Mouse (Mus musculus) inflammation-experienced regulatory T-cells, adult 6 months (primary cell): Measurements from ENCODE around the gene Stk33. TPM values are rescaled to one million over a fixed set of nuclear protein-coding genes. Genes with fewer than 3 reads are reported as not detected.
"Not testable (repeated sequence)": the region's sequence is repeated elsewhere in the genome, so short reads cannot be mapped to it uniquely, and the experiment has no call there.

Source experiments
- ATAC-seq: one replicate; pipeline ENCODE4 v1.8.0; 2017
- polyA plus RNA-seq, 3 experiments: library from polyadenylated mRNA; unstranded; fragments of 100-300 nt; shearing (Covaris generic); gene quantifications; one replicate each; pipeline ENCODE4 v1.2.1; 2017

Stk33 gene
- not detected for polyA plus RNA-seq

DNA sequence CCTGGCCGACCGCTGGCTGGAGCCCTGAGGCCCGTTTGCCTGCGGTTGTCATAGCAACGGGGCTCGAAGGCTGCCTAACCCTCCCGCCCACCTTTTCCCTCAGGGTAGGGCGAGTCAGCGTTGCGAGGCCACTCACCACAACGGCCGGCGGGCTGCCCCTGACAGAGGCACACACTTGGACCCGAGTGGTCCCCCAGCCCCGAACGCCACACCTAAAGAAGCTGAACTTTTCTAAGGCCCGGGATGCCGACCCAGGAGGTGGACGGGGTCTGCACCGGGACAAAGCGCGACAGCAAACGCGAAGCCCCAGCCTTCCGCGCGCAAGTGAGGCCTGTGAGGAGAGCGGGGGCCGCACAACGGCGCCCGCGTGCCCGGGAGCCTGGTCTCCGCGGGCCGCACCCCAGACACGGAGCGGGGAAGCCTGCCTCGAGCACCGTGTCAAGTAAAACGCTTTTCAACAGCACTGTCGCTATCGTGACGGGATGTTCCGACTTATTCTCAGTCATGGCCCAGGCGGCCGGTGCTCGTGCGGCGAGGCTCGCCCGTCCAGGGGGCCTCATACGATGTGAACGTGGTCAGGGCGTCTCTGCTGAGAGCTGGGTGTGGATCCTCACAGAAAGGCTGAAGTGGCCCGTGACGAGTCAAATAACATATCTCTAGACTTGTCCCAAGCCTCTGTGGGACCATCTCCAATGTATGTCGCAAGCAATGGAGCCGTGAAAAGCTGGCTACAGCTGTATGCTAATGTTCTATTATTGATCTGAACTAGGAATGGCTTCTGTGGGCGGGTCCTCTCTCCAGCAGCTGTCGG is at the start of gene Stk33:
Gene Stk33 (minus strand): TSS at position 301 of the 811 bp plus-strand sequence.
- ATAC-seq: no peak

DNA sequence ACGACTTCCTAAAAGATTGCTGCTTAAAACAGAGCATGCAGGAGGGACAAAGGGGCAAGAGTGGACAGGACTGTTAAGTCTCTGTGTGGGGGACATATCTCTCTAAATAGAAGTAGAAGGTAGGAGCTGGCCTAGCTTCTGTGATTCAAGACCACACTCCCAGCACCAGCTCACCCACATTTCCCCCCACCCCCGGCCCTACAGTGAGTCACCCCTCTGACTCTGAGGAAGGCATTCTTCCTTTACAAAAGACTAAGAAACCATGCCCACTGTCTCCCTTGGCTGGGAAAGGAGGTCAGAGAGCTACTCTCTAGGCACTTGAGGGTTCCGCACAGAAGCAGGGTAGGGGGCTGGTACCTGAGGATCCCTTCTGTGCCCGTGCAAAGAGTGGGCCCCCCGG is 45.3 kb upstream of the Stk33 start:
- no peak for ATAC-seq

DNA sequence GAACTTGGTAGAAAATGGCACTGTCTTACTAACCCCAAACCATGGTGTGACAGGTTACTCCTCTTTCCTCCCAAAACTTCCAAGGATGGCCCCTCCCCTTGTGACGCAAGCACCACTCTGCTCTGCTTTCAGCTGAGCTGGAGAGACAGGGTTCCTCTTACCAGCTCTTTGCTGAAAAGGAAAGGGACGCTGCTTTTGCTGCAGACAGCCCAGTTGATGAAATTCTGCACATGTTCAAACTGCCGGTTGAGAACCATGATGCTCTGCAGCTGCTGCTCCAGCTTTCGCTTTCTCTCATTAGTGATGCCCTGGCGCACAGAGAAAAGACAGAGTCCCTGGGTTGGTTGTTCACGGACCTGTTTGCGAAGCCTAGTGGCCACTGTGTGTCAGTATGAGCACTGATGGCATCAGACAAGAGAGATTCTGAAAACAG is 41.9 kb upstream of the Stk33 start:
- ATAC-seq: no peak

DNA sequence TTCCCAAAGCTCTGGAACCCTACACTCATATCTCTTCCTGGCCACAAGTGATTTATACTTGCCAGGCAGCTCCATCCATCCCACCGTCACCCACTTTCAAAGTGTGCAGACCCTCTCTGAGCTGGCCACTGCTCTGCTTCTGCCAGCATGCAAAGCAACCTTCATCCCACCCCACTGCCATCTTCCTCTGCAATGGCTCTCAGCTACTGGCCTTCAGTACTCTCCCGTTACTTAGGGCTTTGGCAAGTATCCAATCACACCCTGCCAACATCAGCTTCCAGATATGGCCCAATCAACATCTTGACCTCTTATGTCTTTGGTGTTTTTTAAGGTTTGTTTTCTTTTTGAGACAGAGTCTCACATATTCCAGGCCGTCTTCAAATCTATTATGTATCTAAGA is 39.0 kb upstream of the Stk33 start:
- ATAC-seq: no peak

GRCm38 (mm10) chr7:109470700-109471099 is 31.8 kb upstream of the Stk33 start:
- ATAC-seq: no peak

DNA sequence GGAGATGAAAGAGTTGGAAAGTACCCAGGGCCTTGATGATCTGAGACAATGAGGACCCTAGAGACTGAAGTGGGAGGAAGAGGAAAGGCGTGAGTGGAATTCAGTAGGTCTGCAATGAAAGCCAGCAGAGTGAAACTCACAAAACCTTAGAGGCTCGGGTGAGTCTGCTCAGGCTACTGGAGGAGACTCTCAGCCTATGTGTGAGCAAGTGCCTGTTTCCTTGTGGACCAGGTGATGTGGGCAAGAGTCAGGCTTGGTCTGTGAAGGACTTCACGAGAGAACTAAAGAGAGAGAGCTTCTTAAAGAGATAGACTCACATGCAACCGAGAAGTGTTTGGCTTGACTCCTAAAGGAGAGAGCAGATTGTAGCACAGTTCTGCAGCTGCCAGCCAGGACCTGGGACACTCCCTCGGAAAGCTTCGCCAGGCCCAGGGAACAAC is 29.4 kb upstream of the Stk33 start:
- ATAC-seq: no peak

- ATAC-seq: no peak
Observed at GRCm38 (mm10) chr7:109467591-109467990, 28.7 kb upstream of the Stk33 start.

GRCm38 (mm10) chr7:109460698-109461097 is 21.8 kb upstream of the Stk33 start:
- ATAC-seq: no peak

GRCm38 (mm10) chr7:109456563-109456962 is 17.7 kb upstream of the Stk33 start:
- no peak for ATAC-seq

GRCm38 (mm10) chr7:109455748-109456147 is 16.9 kb upstream of the Stk33 start:
- no peak for ATAC-seq

DNA sequence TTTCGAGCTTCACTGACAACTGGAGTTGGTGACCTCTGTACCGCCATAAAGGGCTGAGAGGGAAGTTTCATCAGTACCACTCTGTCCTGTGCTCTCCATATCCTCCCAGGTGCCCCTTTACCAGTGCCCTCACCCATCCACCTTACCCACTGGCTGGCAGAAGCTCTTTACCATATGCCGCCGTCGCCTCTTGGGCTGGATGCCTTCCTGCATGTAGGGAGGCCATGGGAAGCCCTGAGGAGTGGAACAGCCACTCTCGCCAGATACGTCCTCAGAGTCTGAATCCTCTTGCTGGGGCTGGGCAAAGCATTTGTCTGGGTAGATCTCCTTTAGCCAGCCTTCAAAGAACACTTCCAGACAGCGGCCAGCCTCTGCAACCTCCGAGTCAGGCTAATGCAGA is 16.0 kb upstream of the Stk33 start:
- no peak for ATAC-seq

DNA sequence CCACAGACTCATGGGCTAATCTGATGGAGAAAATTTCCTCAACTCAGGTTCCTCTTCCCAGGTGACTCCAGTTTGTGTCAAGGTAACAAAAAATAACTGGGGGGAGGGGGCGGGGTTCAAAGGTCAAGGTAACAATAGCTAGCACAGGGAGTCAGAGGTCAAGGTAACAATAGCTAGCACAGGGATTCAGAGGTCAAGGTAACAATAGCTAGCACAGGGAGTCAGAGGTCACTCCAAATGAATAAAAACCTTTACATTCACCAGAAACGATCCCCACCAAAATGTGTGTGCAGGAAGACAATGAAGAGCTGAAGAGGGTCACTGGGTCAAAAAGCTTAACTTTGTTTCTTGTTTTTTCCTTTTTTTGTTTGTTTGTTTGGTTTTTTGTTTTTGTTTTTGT is 9.2 kb upstream of the Stk33 start:
- ATAC-seq: no peak

DNA sequence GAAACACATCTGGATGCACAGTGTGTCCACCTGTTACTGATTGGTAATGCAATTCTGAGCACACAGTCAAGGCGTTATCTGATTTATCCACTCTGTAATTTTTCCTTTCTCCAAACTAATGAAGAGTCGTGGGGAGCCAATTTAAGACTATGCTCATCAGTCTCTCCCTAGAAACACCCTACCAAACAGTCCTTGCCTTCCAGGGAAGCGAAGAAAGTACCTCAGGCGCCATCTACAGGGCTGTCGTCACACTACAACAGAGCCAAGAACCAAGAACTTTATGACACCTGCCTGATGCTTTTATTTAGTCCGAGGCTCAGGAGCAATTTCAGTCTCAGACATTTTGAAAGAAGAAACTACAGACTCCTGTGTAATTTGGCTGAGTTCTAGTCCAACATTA is 6.1 kb upstream of the Stk33 start:
- no peak for ATAC-seq

- ATAC-seq: no peak
Observed at GRCm38 (mm10) chr7:109442739-109443138, 3.9 kb upstream of the Stk33 start.

DNA sequence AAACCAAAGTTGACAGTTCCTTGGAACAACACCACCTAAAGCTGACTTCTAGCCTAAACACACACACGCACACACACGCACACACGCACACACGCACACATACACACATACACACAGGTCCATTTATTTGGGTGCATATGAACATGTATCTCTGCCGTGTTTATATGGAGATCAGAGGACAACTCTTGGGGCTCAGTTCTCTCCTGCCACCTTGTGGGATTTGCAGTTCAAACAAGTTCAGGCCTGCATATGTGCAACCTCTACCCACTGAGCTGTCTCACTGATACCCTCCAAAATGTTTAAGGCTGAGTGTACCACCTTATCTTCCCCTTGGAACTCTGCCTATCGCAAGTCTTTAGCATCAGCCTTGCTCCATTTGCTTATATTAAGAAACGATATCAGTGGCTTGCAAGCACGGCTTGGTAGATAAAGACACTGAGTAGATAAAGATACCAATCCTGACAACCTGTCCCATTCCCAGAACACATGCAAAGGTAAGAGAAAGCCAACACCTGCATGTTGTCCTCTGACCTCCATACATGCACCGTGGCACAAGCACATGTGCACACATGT is 1.9 kb upstream of the Stk33 start:
- ATAC-seq: no peak

GRCm38 (mm10) chr7:109424422-109425159 is 14.3 kb downstream of the Stk33 start:
- no peak for ATAC-seq

DNA sequence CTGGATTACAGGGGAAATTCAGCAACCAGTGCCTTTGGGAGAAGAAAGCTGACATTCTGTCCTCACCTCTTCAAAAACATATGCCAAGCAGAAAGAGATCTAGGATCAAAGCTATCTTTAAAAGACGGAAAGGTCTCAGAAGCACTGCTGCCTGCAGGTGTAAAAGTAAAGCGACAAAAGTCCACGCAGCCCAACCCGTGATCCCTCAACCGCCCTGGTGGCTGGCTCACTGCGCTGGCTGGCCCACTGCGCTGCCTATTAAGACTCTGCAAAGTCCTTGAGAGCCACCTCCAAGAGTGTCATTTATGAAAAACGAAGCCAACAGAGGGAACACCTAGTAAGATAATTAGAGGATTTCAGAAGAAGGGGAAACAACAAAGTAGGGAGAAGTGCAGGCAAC is 16.1 kb downstream of the Stk33 start:
- ATAC-seq: no peak

DNA sequence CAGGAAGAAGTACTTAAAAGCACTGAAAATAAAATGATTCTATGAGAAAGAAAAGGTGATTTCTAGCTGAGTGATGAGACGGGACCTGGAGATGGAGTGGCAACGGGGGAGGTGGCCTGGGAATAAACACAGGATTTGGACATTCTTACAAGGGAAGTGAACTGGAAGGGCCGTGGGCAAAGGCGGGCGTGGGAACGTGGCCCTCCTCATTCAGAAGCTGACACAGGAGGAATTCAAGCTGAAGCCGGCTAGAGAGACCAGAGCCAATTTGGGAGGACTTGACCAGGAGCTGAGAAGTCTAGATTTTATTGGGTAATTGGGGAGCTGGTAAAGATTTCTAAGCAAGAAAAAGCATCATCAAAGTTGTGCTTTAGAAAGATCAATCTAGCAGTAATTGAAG is 33.4 kb downstream of the Stk33 start:
- no peak for ATAC-seq

DNA sequence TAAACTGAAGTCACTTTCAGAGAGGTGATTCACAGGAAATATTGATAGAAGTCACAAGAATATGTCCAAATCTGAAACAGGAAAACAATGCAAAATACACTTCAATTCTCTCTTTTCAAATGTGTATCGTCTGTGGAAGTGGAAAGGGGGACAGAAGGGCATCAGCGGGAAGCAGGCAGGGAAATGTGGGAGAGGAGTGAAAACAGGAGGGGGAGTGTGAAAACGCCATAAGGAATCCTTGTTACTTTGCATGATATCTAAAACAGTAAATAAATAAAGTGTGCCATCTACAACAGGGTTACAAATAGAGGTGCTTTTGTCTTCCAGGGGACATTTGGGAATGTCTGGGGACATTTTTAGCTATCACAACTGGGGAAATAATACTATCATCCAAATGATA is 39.6 kb downstream of the Stk33 start:
- ATAC-seq: no peak

DNA sequence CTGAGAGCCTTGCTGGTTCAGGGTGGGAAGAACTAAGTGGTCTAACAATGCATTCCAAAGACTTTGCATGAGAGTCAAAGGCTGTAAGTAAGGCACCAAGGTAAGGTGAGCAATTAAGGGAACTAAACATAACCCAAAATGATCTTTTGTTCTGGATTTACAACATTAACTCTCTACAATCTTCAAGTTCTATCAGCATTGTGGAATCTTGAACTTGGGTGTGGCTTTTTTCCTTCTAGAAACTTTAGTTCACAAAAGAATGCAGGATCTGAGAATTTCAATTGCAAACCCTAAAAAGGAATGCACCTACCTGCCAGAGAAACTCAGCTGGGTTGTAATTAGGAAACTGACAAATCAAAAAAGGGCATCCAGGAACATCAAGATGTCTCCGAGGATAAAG is 57.8 kb downstream of the Stk33 start:
- no peak for ATAC-seq

DNA sequence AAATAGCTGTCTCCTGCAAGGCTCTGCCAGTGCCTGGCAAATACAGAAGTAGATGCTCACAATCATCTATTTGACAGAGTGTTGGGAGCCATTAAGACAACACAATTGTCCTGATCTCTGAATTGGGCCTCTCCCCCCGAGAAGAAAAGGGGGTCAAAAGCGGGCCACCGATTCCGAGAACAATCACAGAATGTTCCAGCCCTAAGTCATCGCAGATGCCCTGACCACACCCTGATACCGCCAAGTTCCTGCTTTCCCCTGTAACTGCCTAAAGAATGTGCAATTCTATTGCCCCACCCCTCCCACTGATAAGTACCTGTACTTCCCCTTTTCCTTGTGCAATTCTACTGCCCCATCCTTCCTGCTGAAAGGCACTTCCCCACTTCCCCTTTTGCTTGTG is 65.3 kb downstream of the Stk33 start:
- ATAC-seq: not testable (repeated sequence)

DNA sequence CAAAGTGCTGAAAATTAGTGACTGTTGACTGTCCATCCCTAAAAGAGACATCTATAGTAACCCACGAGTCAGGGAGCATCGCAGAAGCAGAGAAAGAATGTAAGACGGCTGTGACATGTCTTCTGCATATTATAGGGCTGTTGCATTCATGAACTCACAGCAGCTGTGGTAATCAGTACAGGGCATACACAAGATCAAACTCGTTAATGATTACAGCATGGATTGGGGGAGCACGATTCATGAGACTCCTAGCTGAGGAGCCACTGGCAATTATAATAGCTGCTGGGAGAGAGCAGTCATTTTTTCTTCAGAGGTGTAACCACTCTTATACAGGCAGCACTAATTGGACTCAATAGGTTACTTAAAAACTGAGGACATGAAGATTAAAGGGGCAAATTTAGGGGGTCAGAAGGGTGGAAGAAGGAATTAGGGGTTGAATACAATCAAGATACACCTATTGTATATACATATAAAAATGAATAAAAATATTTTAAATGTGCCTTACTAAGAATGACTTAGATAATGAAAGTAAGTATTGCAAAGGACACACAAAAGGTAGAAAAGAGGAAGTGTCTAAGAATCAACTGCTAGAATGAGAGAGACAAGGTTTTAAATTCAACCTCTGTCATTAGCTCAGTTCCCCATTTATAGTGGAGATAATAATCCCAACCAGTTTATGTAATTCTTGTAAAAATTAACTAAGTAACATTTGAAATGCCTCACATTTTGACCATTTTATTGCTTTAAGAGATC is 80.3 kb downstream of the Stk33 start:
- ATAC-seq: no peak

GRCm38 (mm10) chr7:109357877-109358276 is 81.0 kb downstream of the Stk33 start:
- no peak for ATAC-seq
